Mouse (Mus musculus): Measurements from ENCODE around the gene Mfng.

Gene Mfng

DNA sequence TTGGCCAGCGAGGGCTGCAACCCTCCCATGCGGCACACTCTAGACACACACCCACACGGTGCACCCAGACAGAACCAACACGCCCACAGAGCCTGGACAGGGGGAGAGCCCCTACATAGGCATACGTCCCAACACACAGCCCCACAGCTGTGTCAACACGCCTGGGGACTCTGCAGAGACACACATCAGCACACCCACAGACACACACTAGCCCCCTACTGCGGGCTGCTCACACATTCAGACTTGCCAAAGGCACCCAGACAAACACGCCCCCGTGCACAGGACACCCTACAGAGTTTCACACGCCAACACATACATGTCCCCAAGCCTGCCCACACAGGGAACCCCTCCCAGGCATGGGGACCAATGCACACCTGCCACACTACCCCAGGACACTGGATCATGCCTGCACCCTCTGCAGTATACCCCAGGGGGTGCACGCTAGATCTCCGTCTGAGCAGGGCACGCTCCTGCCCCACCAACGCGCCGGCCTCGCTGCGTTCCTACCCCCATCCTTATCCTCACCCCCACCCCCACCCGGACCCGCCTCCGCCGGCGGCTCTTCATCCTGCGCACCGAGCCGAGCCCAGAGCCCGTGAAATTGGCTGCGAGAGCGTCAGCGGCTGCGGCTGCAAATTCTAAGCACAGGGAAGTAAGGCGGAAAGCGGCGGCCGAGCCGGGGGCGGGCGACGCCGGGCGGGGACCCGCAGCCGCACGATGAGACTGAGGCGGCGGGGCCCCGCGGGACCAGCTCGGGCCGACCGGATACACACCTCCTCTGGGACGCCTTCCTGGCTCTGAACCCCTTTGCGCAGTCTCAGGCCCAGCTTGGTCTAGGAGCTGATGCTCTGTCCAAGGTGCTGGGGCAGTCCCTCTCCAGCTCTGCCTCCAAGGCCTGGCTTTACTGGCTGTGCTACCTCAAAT is 60.7 kb downstream of the Mfng start:
- no peak for DNase-seq

DNA sequence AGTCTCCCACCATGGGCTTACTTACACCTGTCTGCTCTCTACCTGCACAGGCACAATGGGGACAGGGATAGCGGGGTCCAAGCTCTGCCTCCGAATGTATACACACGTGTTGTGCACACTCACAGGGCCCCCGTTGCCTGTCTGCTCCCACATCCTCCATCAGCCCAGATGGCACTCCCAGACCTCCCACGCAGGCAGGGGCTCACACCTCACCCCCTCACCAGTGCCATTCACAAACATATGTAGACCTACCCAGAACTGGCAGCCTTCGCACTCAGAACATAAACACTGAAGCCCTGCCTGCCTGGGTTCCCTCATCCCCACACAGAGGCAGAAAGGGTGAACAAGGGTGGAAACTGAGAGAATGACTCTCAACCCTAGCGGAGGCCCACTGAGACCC is 61.3 kb downstream of the Mfng start:
- DNase-seq: no peak

DNA sequence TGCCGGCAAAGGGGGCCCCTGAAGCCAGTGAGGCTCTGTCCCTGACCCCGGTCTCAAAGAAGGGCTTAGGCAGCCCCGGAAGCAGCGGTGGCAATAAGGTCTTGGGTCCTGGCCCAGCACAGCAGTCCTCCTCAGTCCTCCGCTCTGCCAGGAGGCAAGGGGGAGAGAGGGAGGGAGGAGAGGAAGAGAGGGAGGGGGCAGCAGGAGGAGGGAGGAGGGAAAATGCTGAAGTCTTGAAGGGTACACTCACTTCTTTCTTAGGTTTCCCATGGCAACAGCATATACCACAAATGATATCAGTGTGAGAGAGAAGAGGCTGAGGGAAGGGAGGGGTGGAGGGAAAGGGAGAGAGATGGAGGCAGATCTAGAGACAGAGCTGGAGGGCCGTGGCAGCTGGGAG is 62.6 kb downstream of the Mfng start:
- no peak for DNase-seq

DNA sequence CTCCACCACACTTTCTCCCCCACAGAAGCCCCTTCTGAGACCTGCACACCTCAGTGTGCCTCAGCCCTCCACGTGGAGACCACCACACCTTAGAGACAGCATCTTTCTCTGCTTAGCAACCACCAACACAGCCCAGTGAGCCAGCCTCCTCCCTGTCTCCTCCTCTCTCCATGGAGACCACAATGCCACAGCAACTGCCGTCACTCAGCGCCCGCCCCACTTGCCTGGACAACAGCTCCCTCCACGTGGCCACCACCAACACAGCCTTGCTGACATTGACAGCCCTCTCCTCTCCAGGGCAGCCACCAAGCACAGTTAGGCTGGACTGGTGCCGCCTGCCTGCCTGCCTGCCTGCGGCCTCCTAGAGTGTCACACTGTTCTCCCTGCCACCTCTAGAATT is 63.5 kb downstream of the Mfng start:
- DNase-seq: no peak

DNA sequence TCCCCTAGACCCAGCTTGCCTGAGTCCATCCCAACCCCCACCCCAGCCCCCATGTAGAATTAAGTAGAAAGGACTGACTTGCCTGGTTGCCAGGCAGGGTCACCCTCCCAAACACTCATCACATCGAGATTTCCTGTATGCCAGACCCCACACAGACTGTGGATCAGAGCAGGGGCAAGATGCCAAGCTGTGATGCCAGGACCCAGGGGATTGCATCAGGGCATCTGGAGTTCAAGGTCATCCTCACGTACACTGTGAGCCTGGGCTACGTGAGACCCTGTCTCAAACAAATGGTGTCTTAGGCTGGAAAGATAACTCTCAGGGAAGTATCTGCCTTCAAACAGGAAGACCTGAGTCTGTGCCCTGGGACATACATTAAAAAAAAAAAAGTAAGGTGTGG is 66.6 kb downstream of the Mfng start:
- DNase-seq: no peak
